Mouse (Mus musculus) stomach, adult 2 months (tissue): ENCODE measurements around the gene Pdia6. TPM values are rescaled to one million over a fixed set of nuclear protein-coding genes. Genes with fewer than 3 reads are reported as not detected.

Experiments
- polyA plus RNA-seq: library from polyadenylated mRNA; depleted of rRNA; stranded (reverse); fragments of >200 nt; gene quantifications from 2 replicates; pipeline ENCODE4 v1.2.3, GENCODE M21; 2012; rRNA removed

Gene Pdia6
- 11.3 and 13.4 TPM in 2 replicates for polyA plus RNA-seq

GRCm38 (mm10) chr12:17265971-17266672 is at the start of gene Pdia6:
TSS of gene Pdia6 (plus strand) at chr12:17266545.

GRCm38 (mm10) chr12:17329259-17329658 is 62.9 kb downstream of the Pdia6 start, which contains the start of gene Atp6v1c2:
TSS of gene Atp6v1c2 (minus strand) at chr12:17329359.

Other genes with a start within 250 kb of the Pdia6 start
- 4.5 and 6.6 TPM in 2 replicates for gene Kcnf1, start 89.7 kb upstream of the Pdia6 start, polyA plus RNA-seq
- 2.7 and 3.5 TPM in 2 replicates for gene Atp6v1c2, start 62.8 kb downstream of the Pdia6 start, polyA plus RNA-seq
- 1.1 and 1.8 TPM in 2 replicates for gene Nol10, start 81.9 kb downstream of the Pdia6 start, polyA plus RNA-seq